Mouse (Mus musculus) A20 (cell line): ENCODE measurements around the gene Tab2.

Experiments used
- DNase-seq: peaks from one replicate; pipeline ENCODE4 v3.0.0-alpha.2; 2011; ENCODE audit warnings: low read depth, low spot score

The Tab2 gene

DNA sequence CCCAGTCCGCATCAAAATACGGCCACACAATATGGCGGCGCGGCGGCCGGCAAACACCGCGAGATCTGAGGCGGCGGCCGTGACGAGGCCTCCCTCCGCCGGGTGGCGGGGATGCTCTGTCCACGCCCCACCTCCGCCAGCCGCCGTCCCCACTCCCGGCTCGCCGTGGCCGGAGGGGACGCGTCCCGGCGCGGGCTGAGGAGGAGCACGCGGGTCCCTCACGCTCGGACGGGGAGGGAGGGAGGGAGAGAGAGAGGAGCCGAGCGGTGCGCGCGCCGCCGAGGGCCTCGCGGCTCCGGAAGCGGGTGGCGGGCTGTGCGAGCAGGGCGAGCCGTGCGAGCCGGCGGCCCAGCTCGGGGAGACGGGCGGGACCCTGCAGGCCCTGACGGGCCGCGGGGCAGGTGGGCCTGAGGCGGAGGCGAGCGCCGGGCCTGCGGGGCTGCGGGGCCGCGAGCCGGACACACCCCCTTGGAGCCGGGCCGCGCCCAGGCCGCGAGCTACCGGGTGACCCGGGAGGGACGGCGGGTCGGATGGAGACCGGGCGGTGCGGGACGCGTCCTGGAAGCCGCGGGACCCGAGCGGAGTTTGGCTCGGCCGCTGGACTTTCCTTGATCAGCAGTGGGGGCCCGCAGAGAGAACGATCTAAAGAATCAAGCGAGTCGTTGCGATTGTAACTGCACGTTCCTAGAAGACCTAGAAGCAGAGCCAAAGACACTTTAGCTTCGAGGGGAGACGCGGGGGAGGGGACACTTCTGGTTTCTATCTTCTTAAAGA, at the start of gene Tab2:
Gene Tab2, minus strand, starts transcription at position 3 of the 774 bp plus-strand sequence.
- peak; percentile 92 for DNase-seq

DNA sequence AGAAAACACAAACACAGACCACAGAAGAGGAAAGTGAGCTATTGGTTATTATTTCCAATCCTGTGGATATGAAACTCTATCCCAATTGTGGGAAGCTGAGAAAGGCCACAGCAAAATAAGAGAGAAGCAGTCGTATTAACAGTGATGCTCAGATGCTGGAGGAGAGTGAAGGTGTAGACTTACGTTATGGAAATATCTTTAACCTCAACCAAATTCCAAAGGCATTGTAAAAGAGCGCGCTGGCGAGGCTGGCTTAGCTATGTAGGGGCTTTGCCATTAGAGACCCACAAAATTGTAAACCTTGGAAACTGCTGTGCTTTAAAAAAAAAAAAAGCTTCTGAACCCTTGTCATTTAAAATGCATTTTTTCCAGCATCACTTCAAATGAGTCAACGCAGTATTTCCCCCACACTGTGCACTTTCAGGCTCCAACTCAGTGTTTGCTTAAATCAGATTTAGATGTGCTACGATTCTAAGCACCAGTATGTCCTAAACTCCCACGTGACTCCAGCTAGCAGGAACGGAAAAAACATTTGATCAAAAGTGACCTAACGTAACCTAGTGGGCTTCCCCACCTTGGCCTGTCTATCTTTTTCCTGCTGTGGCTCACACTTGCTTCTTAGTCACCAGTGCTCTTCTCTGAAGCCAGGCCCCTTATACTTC, 36.4 kb upstream of the Tab2 start:
- DNase-seq = no peak

DNA sequence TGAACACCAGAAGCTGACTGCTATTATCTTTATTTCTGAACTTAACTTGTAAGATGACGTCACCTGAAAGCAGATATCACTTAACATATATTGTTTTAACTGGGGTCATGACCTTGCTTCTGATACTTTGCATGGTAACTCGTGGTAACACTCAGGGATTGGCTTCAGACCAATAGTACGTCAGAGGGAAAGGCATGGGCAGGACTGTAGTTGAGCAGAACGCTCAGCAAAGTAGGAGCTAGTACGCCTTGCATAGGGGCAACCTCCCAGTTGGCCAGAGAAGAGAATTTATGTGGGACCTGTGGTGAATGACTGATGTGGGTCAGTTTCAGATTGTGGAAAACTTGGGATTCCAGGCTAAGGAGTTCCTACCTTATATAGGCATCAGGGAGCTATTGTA, 35.6 kb upstream of the Tab2 start:
- no peak for DNase-seq

DNA sequence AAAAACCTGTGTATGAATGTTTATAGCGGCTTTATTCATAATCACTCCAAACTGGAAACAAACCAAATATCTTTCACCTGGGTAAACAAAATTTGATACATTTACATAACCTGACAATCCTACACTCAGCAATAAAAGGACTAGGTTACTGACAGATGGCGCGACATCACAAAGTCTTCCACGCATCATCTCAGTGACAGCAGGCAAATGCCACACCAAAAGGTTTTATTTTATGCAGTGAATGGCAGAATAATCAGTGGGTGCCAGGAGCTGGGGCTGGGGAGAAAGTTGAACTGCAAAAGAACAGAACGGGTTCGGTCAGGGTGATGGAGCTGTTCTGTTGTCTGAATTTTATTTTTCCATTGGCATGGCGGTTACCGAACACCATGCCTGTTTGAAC, 31.5 kb upstream of the Tab2 start:
- no peak for DNase-seq

DNA sequence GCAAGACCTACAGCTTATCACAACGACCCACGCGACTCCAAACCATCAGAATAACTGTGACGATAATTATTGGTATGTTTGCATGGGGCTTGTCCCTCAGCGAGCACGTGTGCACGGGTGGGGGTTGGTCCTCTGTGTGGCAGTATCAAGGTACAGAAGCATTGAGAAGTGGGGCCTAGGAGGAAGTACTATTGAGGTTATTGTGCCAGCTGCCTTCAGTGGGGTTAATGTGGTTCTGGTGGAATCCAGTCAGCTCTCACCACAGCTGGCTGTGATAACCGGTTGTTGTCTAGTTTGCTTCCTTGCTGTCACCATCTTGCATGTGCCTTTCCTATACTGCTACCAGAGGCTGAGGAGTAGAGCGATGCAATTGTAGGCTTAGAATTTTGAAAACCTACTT, 20.4 kb upstream of the Tab2 start:
- DNase-seq = no peak

DNA sequence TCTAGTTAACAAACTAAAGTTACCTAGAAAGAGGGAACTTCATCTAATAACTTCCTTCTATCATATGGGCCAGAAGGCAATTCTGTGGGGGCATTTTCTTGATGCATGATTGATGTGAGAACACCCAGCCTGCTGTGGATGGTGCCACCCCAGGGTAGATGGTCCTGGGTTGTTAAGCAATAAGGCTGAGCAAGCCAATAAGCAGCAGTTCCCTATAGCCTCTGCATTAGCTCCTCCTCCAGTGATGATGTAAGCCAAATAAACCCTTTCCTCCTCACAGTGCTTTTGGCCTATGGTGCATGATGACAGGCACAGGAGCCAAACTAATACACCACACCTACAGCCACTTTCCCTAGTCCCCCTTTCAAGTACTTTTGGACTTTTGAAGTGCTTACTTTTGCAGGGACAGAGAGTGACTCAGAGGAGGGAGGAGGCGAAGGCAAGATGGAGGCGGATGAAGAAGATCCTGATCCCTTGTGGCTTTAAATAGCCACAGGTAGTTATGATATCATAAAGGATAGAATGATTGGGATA, 12.8 kb upstream of the Tab2 start:
- no peak for DNase-seq

DNA sequence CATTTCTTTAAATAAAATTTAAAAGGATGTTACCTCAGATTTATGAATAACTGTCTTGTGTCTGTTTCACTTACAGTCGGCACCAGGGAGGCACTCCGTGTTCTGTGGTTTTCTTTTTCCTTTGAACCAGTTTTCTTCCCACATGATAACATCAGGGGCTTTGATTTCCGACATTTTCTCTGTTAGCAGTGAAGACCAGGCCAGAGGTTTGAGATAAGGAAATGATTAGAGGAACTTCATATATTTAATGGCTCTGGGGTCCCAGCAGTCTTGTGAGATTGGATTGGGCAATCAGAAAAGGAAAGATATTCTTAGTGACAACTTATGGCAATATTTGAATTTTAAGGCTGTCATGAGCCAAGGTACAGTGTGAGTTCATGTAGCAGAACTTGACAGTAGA, 11.1 kb upstream of the Tab2 start:
- DNase-seq = no peak

DNA sequence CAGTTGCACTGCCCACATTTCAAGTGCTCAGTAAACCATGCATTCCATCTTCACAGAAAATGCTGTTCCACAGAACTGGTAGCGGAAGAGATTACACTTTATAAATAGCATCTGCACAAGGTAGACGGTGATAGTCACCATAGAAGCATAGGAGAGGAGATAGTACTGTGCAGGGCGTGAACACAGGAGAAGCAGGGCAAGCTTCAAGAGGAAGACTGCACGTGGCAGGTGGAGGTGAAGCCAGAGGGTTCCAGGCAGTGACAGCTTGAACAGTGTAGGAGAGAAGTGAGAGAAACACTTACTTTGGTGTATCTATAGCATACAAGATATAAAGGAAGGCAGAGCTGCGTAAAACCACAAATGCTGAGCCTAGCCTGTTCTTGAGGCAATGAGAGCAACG, 3.0 kb upstream of the Tab2 start:
- DNase-seq = no peak

DNA sequence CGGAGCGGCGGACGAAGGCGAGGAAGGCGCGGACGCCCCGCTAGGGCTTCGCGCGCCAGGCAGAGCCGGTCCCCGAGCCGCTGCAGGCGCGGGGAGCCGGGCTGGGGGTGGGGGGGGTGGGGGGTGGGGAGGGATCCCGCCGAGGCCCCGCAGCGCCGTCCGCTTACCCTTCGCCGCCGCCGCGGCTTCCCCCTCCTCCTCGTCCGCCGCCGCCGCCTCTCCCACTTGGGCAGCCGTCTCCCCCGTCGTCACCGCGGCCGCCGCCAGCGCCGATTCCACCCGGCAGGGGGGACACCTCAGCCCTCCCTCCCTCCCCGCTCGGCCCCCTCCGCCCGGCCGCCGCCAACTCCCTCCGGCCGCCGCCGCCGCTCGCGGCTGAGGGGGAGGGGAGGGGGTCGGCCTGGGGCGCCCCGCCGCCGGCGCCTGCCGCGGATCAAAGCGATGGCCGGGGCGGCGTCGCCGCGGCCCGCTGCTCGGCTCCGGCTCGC, 352 bp downstream of the Tab2 start:
- DNase-seq = peak; percentile 47

DNA sequence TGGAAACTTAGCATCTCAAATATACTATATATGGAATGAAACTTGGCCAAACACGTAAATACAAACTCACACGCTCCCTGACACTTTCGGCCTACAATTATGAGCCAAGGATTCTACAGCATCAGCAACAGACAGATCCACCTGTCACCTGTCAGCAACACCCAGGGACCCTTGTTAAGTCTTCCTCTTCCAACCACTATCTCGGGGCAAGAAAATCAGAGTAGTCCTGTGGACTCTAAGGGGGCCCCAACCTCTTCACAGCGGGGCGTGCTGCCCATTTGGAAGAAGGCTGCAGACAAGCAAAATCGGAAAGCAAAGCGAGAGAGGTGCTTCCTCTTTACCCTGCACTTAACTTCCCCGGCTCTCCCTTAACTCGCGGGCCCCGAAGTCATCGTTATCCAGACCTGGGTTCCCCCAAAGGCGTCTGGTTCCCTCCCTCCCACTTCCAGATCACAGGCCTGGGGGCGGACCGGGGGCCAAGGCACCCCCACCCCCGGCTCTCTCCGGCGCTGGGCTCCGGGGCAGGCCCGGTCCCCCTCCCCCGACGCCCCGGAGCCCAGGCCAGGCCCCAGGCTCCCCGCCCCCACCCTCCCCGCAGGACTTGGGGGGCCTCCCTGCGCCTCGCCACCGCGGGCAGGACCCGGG, 919 bp downstream of the Tab2 start:
- DNase-seq = peak; percentile 87

DNA sequence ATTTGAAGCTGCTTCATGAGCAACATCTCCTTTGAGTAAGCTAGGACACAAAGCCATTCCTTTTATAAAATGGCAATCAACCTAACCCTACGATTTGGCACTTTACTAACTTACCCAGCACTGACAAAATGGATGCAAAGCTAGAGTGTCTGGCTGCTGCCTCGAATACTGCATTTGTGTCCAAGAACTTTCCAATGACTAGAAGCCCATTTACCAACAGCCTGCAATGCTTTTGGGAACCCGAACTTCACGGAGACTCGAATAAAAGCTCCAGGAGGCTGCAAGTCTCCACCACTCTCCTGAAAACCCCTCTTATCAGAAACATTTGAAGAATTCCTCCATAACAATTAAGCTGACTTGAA, 1.4 kb downstream of the Tab2 start:
- no peak for DNase-seq

DNA sequence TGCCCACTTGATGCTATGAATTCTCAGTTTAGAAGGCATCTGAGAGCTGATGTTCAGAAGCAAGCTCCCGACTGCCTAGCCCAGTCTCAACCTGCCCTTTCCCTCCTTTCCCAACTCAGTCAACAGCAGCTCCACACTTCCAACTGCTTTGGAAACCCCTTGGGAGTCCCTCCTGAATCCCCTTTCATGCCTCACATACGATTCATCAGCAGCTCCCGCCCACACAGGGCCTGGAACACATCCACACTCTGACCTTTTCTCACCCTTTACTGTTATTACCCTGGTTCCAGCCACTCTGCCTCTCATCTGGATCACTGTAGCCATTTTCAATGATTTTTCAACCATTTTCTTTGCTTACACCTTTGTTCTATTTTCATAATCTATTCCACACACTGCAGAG, 13.0 kb downstream of the Tab2 start:
- no peak for DNase-seq

DNA sequence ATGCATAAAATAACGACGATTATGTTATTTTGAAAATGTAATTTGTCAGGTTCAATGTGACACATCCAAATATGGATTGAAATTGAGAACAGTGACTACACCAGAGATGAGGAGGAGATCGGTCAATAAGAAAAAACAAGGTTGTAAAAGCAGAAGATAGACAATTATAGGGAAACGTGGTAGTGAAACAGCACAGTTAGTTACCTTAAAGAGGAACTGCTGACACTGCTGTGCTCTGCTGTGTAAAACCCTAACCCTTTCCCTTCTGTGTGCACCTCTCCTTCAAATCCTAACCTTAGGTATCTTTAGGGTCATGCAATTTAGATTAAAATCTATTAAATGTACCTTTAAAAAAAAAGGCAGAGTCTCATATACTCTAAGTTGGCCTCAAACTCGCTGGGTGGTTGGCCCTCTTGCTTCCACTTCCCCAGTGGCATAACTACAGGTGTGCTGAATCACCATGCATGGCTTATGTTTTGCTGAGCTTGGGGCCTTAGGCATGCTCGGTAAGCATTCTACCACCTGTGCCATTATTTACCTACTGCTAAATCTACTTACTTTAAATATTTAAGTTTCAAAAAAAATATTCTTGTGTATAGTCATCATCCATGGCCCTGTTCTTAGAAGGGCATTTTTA, 19.4 kb downstream of the Tab2 start:
- peak; percentile 88 for DNase-seq

DNA sequence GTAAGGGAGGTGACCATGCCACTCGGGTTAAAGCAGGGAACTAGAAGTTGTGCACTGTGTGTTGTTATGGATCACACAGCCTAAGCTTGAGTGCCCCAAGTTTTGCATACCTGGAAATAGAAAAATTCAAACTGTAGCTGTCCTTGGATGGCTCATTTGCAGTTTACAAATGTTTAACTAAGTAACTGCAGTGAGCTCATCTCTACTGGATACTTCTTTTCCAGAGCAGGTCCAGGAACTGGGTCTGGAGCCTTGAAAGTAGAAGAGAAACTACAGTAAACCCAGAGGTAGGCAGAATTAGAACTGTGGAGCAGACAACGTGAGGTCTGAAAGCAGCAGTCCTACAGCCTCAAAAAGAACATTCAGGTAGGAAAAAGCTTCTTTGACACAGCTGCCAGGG, 23.1 kb downstream of the Tab2 start:
- DNase-seq = peak; percentile 23

DNA sequence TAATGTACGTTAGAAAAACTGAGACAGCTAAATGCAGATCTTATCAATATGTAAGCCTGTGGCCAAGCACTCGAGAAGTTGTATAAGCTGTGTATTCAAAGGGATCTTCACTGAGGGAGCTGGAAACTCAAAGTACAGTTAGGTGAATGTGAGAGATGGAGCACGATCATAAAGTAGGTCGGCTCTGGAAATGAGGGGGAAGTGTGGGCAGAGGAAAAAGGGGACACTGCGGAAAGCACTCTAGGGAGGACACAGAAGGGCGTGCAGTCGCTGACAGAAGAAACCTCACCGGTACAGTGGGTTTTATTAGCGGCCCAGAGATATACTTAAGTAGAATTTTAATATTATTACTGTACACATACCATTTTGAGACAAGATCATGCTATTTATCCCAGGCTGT, 27.0 kb downstream of the Tab2 start:
- no peak for DNase-seq

DNA sequence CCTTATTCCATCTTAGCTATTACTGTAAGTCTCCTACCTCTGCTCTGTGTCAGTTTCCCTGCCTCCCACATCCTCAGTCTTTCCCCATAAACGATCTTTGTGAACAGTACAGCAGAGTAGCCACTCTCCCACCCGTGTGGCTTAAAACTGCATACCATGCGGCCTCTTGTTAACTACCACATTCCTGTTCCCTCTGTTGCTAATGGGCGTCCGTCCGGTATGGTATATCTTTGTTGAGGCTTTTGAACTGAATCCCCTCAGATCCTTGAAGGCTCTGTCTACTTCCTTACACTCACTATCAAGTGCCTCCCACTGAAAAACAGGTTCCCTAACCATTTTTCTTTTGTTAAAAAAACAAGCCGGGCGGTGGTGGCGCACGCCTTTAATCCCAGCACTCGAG, 30.5 kb downstream of the Tab2 start:
- no peak for DNase-seq

DNA sequence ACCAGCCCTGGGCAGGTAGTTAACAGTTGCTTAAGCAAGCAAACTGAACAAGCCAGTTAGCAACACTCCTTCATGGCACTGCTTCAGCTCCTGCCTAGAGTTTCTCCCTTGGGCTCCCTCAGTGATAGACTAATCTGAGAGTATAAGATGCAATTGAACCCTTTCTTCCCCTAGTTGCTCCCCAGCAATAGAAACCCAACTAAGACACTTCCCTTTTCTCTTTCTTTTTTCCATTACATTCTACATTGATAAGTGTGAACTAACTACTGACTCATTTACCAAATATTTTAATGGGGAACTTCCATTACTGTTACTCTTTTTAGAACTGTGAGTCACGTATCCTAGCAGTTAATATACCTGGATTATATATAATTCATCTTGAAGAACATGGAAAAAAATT, 32.6 kb downstream of the Tab2 start:
- no peak for DNase-seq

DNA sequence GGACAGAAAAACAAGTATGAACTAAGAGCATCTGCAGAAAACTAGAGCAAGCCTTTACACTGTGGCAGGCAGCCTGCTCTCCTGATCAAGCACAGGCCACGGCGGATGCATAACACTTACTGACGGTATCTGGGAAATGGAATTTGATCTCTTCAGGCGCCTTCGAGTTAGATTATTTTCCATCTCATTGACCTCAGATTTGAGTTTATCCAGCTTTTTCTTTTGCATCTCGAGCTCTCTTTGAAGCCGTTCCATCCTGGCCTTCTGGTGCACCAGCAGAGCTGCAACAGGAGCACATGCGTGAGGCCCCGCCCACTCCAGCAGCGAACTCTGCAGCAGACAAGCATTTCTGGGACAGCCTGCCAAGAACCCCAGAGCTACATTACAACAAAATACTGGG, 44.8 kb downstream of the Tab2 start:
- no peak for DNase-seq

DNA sequence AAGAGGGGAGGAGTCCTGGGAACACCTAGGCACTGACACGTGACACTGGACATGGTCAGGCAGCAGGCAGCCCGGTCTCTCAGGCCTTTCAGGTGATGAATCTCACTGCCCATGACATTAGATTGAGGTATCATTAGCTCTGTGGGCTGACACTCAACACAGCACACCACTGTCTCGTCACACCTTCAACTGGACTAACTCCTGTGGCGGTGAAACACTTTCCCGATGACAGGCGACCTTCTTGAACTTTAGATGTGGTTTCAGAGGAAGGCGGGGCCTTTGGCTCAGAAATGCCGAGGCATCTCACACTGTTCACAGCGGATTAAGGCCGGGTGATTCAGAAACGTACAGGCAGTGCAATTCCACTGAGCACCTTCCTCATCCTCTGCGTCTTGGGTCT, 48.9 kb downstream of the Tab2 start:
- no peak for DNase-seq

DNA sequence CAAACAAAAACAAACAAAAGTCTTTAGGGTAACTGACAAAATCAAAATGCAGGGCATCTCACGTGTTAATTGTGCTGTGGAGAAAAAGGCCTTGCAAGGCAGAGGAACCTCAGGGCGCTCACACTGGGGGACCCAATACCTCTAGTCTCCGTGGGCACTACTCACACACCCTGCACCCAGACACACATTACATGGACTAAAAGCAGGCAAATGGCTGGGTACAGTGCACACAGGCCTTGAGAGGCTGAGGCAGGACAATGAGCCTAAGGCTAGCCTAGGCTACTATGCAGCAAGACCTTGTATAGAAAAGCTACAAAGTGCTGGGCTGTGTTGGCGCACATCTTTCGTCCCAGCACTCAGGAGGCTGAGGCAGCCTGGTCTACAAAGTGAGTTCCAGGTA, 51.9 kb downstream of the Tab2 start:
- no peak for DNase-seq

DNA sequence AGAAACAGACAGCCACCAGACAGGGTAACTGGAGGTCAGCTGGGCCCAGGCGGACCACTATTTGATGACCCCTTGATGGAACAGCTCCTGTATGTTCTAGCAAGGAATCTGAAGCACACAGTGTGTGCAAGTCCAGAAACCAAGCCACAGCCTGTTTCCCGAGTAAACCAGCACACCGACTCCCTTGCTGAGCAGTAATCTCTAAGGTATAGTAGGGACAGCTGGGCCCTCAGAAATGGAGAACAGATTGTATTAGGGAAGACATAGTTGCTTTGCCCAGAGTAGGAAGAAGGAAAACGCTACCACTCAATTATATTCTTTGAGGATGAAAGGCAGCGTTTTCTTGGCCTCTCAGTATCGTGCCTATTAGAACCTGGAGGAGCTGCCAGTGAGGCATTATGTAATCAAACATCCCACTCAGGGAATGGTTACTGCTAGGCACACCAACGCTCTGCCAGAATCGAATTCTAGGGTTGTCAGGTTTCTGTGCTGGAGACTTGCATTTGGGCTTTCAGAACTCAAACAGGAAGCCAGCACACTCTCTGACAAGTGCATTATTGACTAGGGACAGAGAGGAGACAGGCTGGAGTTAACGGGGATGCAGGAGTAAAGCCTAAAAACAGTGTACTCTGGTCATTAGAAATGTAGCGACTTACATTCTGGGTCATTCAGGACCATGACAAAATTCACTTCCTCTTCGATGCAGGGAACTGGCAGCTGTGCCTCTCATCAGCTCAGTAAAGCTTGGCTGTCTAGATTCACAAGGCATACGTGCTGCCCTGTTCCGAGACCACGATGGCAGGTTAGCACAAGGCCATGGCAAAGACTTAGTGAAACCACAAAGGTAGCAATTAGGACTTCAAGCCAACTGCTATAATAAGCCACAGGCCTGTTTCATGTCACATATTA, 55.1 kb downstream of the Tab2 start:
- DNase-seq = peak; percentile 16
